Mouse (Mus musculus): ENCODE measurements around the gene Ckm. TPM values are rescaled to one million over a fixed set of nuclear protein-coding genes. Genes with fewer than 3 reads are reported as not detected.
A peak's percentile ranks its signal among the peaks of the same experiment; 100 is the strongest.

Ckm gene
- polyA plus RNA-seq, 1 experiment from 2014 or later: 1.1 TPM

GRCm38 (mm10) chr7:19420821-19421636 is 16.5 kb downstream of the Ckm start:
- Histone ChIP-seq H3K9ac (peak overlapping the region; percentile 54), H3K4me2 (peak overlapping the region; percentile 62), H3K27ac (replicated peaks) (no peak overlapping the region), H3K36me3 (peaks cover 17% of the 10 kb centered on the region), H3K27me3 (peaks cover 65% of the 10 kb centered on the region), H3K4me1 (replicated peaks) (peaks cover 13% of the 10 kb centered on the region; the same call in 1 of the 2 replicates), H3K9me3 (no peaks in the 10 kb centered on the region), H3K4me3 (peak overlapping the region; percentile 39)
- WGBS: 13% methylated on average over 43 of the region's 43 CpGs
- ATAC-seq (ENCODE audit: low read depth): peak; percentile 97

GRCm38 (mm10) chr7:19423083-19423482 is 18.5 kb downstream of the Ckm start:
- no peak overlapping the region for H3K9ac ChIP-seq
- peaks cover 15% of the 10 kb centered on the region; the same call in 1 of the 2 replicates for H3K4me1 ChIP-seq (replicated peaks)
- peaks cover 38% of the 10 kb centered on the region for H3K36me3 ChIP-seq
- H3K9me3 ChIP-seq: no peaks in the 10 kb centered on the region
- H3K27me3 ChIP-seq: peaks cover 46% of the 10 kb centered on the region
- no peak overlapping the region for H3K4me3 ChIP-seq
- no peak overlapping the region for H3K27ac ChIP-seq (replicated peaks)
- ATAC-seq (ENCODE audit: low read depth): no peak
- 88% methylated on average over 3 of the region's 3 CpGs for whole genome bisulfite sequencing
- H3K4me2 ChIP-seq: no peak overlapping the region

- WGBS: 70% methylated on average over 4 of the region's 4 CpGs
Observed at GRCm38 (mm10) chr7:19424051-19424450, 19.5 kb downstream of the Ckm start.

GRCm38 (mm10) chr7:19426349-19426748 is 21.8 kb downstream of the Ckm start:
- WGBS: 82% methylated on average over 6 of the region's 6 CpGs

More at GRCm38 (mm10) chr7:19424051-19424450, 19.5 kb downstream of the Ckm start:
- Histone ChIP-seq H3K4me2 (no peak overlapping the region), H3K4me3 (no peak overlapping the region), H3K9me3 (no peaks in the 10 kb centered on the region), H3K4me1 (replicated peaks) (peaks cover 18% of the 10 kb centered on the region; the same call in 1 of the 2 replicates), H3K27ac (replicated peaks) (no peak overlapping the region), H3K27me3 (peaks cover 36% of the 10 kb centered on the region), H3K36me3 (peaks cover 47% of the 10 kb centered on the region), H3K9ac (no peak overlapping the region)
- ATAC-seq (ENCODE audit: low read depth): no peak

GRCm38 (mm10) chr7:19426888-19427287 is 22.3 kb downstream of the Ckm start:
- 0 out of 2 replicates have a peak, but pooled peaks cover 5% of the 10 kb centered on the region for H3K4me1 ChIP-seq (replicated peaks)
- H3K9me3 ChIP-seq: no peaks in the 10 kb centered on the region
- no peak overlapping the region for H3K4me3 ChIP-seq
- H3K27me3 ChIP-seq: peaks cover 15% of the 10 kb centered on the region; the same call in 1 of the 2 replicates
- WGBS: 83% methylated on average over 6 of the region's 6 CpGs
- no peak overlapping the region for H3K9ac ChIP-seq
- 0 out of 2 replicates have a peak, but pooled peaks have one; percentile 4 for ATAC-seq (ENCODE audit: low read depth)
- H3K36me3 ChIP-seq: peaks cover 76% of the 10 kb centered on the region
- no peak overlapping the region for H3K4me2 ChIP-seq
- H3K27ac ChIP-seq (replicated peaks): no peak overlapping the region

More at GRCm38 (mm10) chr7:19426349-19426748, 21.8 kb downstream of the Ckm start:
- no peak overlapping the region for H3K4me3 ChIP-seq
- ATAC-seq (ENCODE audit: low read depth): no peak
- H3K9ac ChIP-seq: no peak overlapping the region
- H3K27ac ChIP-seq (replicated peaks): no peak overlapping the region
- no peak overlapping the region for H3K4me2 ChIP-seq
- H3K9me3 ChIP-seq: no peaks in the 10 kb centered on the region
- peaks cover 16% of the 10 kb centered on the region; the same call in 1 of the 2 replicates for H3K27me3 ChIP-seq
- peaks cover 70% of the 10 kb centered on the region for H3K36me3 ChIP-seq
- H3K4me1 ChIP-seq (replicated peaks): 0 out of 2 replicates have a peak, but pooled peaks cover 8% of the 10 kb centered on the region

- Histone ChIP-seq H3K36me3 (peaks cover 88% of the 10 kb centered on the region), H3K9me3 (peaks cover 4% of the 10 kb centered on the region; the same call in 1 of the 2 replicates), H3K4me2 (no peak overlapping the region), H3K27ac (replicated peaks) (no peak overlapping the region), H3K4me1 (replicated peaks) (0 out of 2 replicates have a peak, but pooled peaks cover 5% of the 10 kb centered on the region), H3K4me3 (no peak overlapping the region), H3K9ac (no peak overlapping the region), H3K27me3 (peaks cover 2% of the 10 kb centered on the region; the same call in 1 of the 2 replicates)
- WGBS: 51% methylated on average over 15 of the region's 15 CpGs
- ATAC-seq (ENCODE audit: low read depth): no peak
Observed at GRCm38 (mm10) chr7:19427999-19428650, 23.5 kb downstream of the Ckm start.

- Histone ChIP-seq H3K4me3 (no peak overlapping the region), H3K36me3 (peaks cover 100% of the 10 kb centered on the region), H3K9ac (no peak overlapping the region), H3K27me3 (no peaks in the 10 kb centered on the region), H3K9me3 (peaks cover 4% of the 10 kb centered on the region; the same call in 1 of the 2 replicates), H3K4me2 (no peak overlapping the region), H3K27ac (replicated peaks) (no peak overlapping the region), H3K4me1 (replicated peaks) (0 out of 2 replicates have a peak, but pooled peaks cover 5% of the 10 kb centered on the region)
- 66% methylated on average over 8 of the region's 8 CpGs for WGBS
- ATAC-seq (ENCODE audit: low read depth): no peak
Observed at GRCm38 (mm10) chr7:19429726-19430125, 25.1 kb downstream of the Ckm start.

GRCm38 (mm10) chr7:19430402-19430801 is 25.8 kb downstream of the Ckm start:
- Histone ChIP-seq H3K9ac (no peak overlapping the region), H3K36me3 (peaks cover 100% of the 10 kb centered on the region), H3K27ac (replicated peaks) (no peak overlapping the region), H3K4me3 (no peak overlapping the region), H3K4me1 (replicated peaks) (0 out of 2 replicates have a peak, but pooled peaks cover 5% of the 10 kb centered on the region), H3K27me3 (no peaks in the 10 kb centered on the region), H3K9me3 (peaks cover 4% of the 10 kb centered on the region; the same call in 1 of the 2 replicates), H3K4me2 (no peak overlapping the region)
- 91% methylated on average over 6 of the region's 6 CpGs for WGBS
- ATAC-seq (ENCODE audit: low read depth): no peak

- 93% methylated on average over 2 of the region's 2 CpGs for WGBS
- Histone ChIP-seq H3K36me3 (peaks cover 100% of the 10 kb centered on the region), H3K4me3 (no peak overlapping the region), H3K4me1 (replicated peaks) (0 out of 2 replicates have a peak, but pooled peaks cover 5% of the 10 kb centered on the region), H3K9ac (no peak overlapping the region), H3K9me3 (peaks cover 4% of the 10 kb centered on the region; the same call in 1 of the 2 replicates), H3K27me3 (no peaks in the 10 kb centered on the region), H3K4me2 (no peak overlapping the region), H3K27ac (replicated peaks) (no peak overlapping the region)
- no peak for ATAC-seq (ENCODE audit: low read depth)
Observed at GRCm38 (mm10) chr7:19432475-19432874, 27.9 kb downstream of the Ckm start.

- H3K4me3 ChIP-seq: no peak overlapping the region
- no peak for ATAC-seq (ENCODE audit: low read depth)
- H3K36me3 ChIP-seq: peaks cover 93% of the 10 kb centered on the region
- H3K4me1 ChIP-seq (replicated peaks): no peaks in the 10 kb centered on the region
- 95% methylated on average over 2 of the region's 2 CpGs for WGBS
- no peak overlapping the region for H3K9ac ChIP-seq
- H3K9me3 ChIP-seq: peaks cover 4% of the 10 kb centered on the region; the same call in 1 of the 2 replicates
- no peaks in the 10 kb centered on the region for H3K27me3 ChIP-seq
- H3K27ac ChIP-seq (replicated peaks): no peak overlapping the region
- no peak overlapping the region for H3K4me2 ChIP-seq
Observed at GRCm38 (mm10) chr7:19436276-19436675, 31.7 kb downstream of the Ckm start.

- no peaks in the 10 kb centered on the region for H3K27me3 ChIP-seq
- H3K36me3 ChIP-seq: peaks cover 93% of the 10 kb centered on the region
- H3K9ac ChIP-seq: no peak overlapping the region
- H3K4me3 ChIP-seq: no peak overlapping the region
- peaks cover 4% of the 10 kb centered on the region; the same call in 1 of the 2 replicates for H3K9me3 ChIP-seq
- no peak overlapping the region for H3K27ac ChIP-seq (replicated peaks)
- H3K4me2 ChIP-seq: no peak overlapping the region
- no peaks in the 10 kb centered on the region for H3K4me1 ChIP-seq (replicated peaks)
- WGBS: 80% methylated on average over 9 of the region's 9 CpGs
- ATAC-seq (ENCODE audit: low read depth): 0 out of 2 replicates have a peak, but pooled peaks have one; percentile 15
Observed at GRCm38 (mm10) chr7:19437048-19437447, 32.5 kb downstream of the Ckm start.

All from neural tube, embryonic 13.5 days (tissue).